Mouse (Mus musculus): ENCODE data around the gene Cabp1.

Gene Cabp1

GRCm38 (mm10) chr5:115210380-115210779 lies 16.2 kb upstream of the Cabp1 start:
- peak; percentile 43 for DNase-seq (ENCODE audit: low read depth)

- DNase-seq (ENCODE audit: low read depth): no peak
Observed at GRCm38 (mm10) chr5:115208601-115209000, 14.4 kb upstream of the Cabp1 start.

- DNase-seq (ENCODE audit: low read depth): no peak
Observed at GRCm38 (mm10) chr5:115207892-115208291, 13.7 kb upstream of the Cabp1 start.

- no peak for DNase-seq (ENCODE audit: low read depth)
Observed at GRCm38 (mm10) chr5:115207244-115207643, 13.1 kb upstream of the Cabp1 start.

GRCm38 (mm10) chr5:115204562-115205311 lies 10.6 kb upstream of the Cabp1 start:
- no peak for DNase-seq (ENCODE audit: low read depth)

- DNase-seq (ENCODE audit: low read depth): peak; percentile 39
Observed at GRCm38 (mm10) chr5:115203735-115204561, 9.8 kb upstream of the Cabp1 start.

- no peak for DNase-seq (ENCODE audit: low read depth)
Observed at GRCm38 (mm10) chr5:115194626-115195221, 543 bp upstream of the Cabp1 start.

- no peak for DNase-seq (ENCODE audit: low read depth)
Observed at GRCm38 (mm10) chr5:115193226-115193625, 955 bp downstream of the Cabp1 start.

GRCm38 (mm10) chr5:115192828-115193195 lies 1.4 kb downstream of the Cabp1 start:
- peak; percentile 66 for DNase-seq (ENCODE audit: low read depth)

GRCm38 (mm10) chr5:115191880-115192827 lies 2.0 kb downstream of the Cabp1 start:
- DNase-seq (ENCODE audit: low read depth): no peak

- no peak for DNase-seq (ENCODE audit: low read depth)
Observed at GRCm38 (mm10) chr5:115190081-115190480, 4.1 kb downstream of the Cabp1 start.

- DNase-seq (ENCODE audit: low read depth): peak; percentile 59
Observed at GRCm38 (mm10) chr5:115188824-115189223, 5.4 kb downstream of the Cabp1 start.

GRCm38 (mm10) chr5:115187188-115188131 lies 6.7 kb downstream of the Cabp1 start:
- peak; percentile 89 for DNase-seq (ENCODE audit: low read depth)

GRCm38 (mm10) chr5:115186371-115187073 lies 7.7 kb downstream of the Cabp1 start:
- no peak for DNase-seq (ENCODE audit: low read depth)

GRCm38 (mm10) chr5:115184726-115185125 lies 9.5 kb downstream of the Cabp1 start:
- peak; percentile 24 for DNase-seq (ENCODE audit: low read depth)

- DNase-seq (ENCODE audit: low read depth): no peak
Observed at GRCm38 (mm10) chr5:115183482-115183881, 10.7 kb downstream of the Cabp1 start.

GRCm38 (mm10) chr5:115182925-115183324 lies 11.3 kb downstream of the Cabp1 start:
- DNase-seq (ENCODE audit: low read depth): no peak

GRCm38 (mm10) chr5:115181248-115181940 lies 12.8 kb downstream of the Cabp1 start:
- no peak for DNase-seq (ENCODE audit: low read depth)

- peak; percentile 43 for DNase-seq (ENCODE audit: low read depth)
Observed at GRCm38 (mm10) chr5:115179596-115179995, 14.6 kb downstream of the Cabp1 start.

All from 416B (cell line).